Mouse (Mus musculus) A20 (cell line): ENCODE measurements around the gene Ms4a13.
A peak's percentile ranks its signal among the peaks of the same experiment; 100 is the strongest.
"Not testable (repeated sequence)": the region's sequence is repeated elsewhere in the genome, so short reads cannot be mapped to it uniquely, and the experiment has no call there.

ENCODE experiments used
- DNase-seq: peaks from one replicate; pipeline ENCODE4 v3.0.0-alpha.2; 2011; ENCODE audit warnings: low read depth, low spot score

Ms4a13 gene

DNA sequence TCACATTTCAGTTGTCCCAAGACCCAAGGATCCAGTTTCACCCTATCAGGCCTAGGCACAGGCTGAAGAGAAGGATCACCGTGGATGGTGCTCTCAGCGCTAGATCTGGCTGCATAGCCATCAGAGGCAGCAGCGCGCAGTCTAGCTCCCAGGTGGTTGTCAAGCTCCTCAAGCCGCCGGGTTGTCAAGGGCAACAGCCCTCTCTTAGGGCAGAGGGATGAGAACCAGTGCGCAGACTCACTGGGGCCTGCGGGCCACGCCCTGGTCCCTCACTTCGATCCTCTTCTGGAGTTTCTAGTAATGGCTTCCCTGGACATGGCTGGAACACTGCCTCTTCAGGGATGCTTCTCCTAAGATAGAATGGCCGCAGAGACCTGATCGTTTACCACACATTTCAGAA is at the start of gene Ms4a13:
Gene Ms4a13 (minus strand): TSS at position 192 of the 400 bp plus-strand sequence.
- DNase-seq, result no peak

DNA sequence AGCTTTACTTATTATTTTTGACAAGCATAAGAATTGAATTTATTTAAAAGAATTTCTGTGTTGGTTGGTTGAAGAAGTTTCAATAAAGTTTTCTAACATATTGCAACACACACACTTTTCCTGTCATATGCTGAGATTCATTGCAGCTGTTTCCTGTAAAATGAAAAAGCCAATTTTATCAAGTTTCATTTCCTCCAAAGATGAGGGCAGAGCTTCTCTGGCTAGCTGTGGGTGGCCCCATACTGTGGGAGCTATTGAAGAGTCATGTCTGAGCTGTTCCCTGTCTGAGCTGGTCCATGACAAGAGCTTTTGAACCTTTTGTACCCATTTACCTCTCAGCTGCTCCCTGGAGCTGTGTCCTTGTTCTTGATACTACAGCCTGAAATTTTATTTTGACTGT is 47.7 kb upstream of the Ms4a13 start:
- DNase-seq, result peak; percentile 82

GRCm38 (mm10) chr19:11242560-11242959 is 46.0 kb upstream of the Ms4a13 start:
- no peak for DNase-seq

GRCm38 (mm10) chr19:11235820-11236219 is 39.3 kb upstream of the Ms4a13 start:
- no peak for DNase-seq

GRCm38 (mm10) chr19:11234921-11235735 is 38.6 kb upstream of the Ms4a13 start:
- DNase-seq, result no peak

DNA sequence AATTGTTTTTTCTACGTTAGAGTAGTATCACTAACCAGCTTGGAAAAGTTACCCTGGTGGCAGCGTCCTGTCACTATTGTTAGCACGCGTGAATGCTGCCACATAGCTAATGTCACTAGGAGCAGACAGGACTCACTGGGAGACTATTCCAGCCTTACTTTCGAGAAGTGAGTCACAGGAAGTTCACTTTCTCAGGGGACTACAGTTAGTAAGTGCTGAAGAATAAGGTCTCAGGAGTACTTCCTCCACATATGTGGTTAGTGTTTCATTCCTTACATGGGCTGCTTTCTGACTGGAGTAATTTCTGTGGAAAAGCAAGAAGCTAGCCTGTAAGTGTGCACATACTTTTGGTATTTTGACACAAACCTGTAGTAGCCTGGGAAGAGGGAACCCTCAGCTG is 37.7 kb upstream of the Ms4a13 start:
- no peak for DNase-seq

DNA sequence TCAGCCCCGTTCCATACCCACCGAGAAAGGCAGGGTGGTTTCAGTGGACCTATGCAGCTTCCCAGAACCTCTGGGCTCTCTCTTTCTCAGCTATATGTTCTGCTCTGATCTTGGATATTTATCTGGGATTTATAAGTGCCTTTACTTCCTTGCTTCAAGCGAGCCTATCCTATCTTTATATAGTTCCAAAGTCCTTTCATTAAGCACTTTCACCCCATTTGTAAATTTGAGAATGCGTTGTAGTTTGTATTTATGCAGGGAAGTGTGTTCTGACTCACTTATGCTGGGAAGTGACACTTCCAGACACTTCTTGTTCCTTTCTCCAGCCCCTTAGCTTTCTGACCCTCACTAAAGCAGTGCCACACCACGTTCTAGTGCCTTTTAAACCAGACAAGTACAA is 35.8 kb upstream of the Ms4a13 start, which contains the start of gene Ms4a12:
Gene Ms4a12 (minus strand): TSS at position 101 of the 400 bp plus-strand sequence.
- no peak for DNase-seq

GRCm38 (mm10) chr19:11192552-11192951 is 4.0 kb downstream of the Ms4a13 start:
- DNase-seq, result no peak

DNA sequence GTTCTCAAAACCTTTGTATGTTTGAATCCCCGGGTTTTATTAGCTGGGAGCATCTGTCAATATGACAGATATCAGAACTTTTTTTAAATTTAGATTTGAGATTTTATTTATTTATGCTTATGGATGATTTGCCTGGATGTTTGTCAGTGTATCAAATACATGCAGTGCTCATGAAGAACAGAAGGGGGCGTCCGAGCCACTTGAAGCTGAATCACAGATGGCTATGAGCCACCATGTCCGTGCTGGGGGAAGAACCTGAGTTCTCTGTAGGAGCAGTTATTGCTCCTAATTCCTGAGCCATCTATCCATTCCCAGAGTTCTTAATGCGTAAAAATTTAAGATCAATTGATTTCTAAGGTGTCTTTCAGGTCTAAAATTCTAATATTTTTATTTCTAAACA is 12.4 kb downstream of the Ms4a13 start:
- peak; percentile 72 for DNase-seq

- no peak for DNase-seq
These were observed 19.1 kb downstream of the Ms4a13 start for GRCm38 (mm10) chr19:11177464-11177863.

GRCm38 (mm10) chr19:11165172-11165571 is 31.4 kb downstream of the Ms4a13 start, which contains the start of gene 1700025F22Rik:
1700025F22Rik (minus strand) TSS chr19:11165320.
- peak; percentile 31 for DNase-seq

- DNase-seq, result not testable (repeated sequence)
These were observed 38.6 kb downstream of the Ms4a13 start for GRCm38 (mm10) chr19:11157890-11158289.

GRCm38 (mm10) chr19:11135336-11135735 is 61.2 kb downstream of the Ms4a13 start:
- DNase-seq, result no peak

DNA sequence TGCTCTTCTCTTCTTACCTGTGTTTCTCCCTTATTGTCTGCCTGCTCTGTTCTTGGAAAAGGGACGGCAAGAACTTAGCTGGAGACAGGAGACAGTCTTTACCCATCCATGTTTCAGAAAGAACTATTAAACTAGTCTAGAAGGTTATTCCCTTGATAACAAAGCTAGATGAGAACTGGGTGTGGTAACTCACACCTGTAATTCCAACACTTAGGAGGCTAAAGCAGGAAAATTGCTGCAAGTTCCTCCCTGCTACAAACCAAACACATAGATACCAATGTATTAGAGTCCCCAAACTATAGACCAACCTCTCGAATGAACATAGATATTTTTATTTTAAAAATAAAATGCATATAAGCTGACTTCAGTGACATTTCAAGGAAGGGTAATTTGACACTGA is 61.7 kb downstream of the Ms4a13 start:
- DNase-seq, result no peak

DNA sequence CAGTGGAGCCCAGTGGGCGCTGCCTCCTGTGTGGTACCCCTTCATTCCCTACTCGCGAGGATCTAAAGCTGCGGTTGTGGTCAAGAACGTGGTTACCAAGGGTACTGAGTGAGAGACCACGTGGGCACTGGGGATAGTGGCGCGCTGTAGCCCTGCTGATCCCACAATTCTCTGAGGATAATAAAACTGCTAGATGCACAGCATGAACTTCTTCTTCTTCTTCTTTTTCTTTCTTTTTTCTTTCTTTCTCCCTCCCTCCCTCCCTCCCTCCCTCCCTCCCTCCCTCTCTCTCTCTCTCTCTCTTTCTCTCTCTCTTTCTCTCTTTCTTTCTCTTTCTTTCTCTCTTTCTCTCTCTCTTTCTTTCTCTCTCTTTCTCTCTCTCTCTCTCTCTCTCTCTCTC is 65.8 kb downstream of the Ms4a13 start, which contains the start of gene 1700017D01Rik:
Gene 1700017D01Rik (minus strand): TSS at position 101 of the 400 bp plus-strand sequence.
- not testable (repeated sequence) for DNase-seq

- DNase-seq, result no peak
These were observed 66.8 kb downstream of the Ms4a13 start for GRCm38 (mm10) chr19:11129702-11130101.

- not testable (repeated sequence) for DNase-seq
These were observed 75.5 kb downstream of the Ms4a13 start for GRCm38 (mm10) chr19:11121016-11121420.
